Mouse (Mus musculus): ENCODE measurements around the gene Saal1. TPM values are rescaled to one million over a fixed set of nuclear protein-coding genes. Genes with fewer than 3 reads are reported as not detected.
"Not testable (repeated sequence)": the region's sequence is repeated elsewhere in the genome, so short reads cannot be mapped to it uniquely, and the experiment has no call there.

Saal1 gene
- polyA plus RNA-seq, 1 experiment from 2014 or later, result 9.5 TPM

GRCm38 (mm10) chr7:46665236-46665635 is 45.2 kb downstream of the Saal1 start:
- DNase-seq (ENCODE audit: low spot score), result peak; percentile 34
- 0 out of 2 replicates have a peak, but pooled peaks cover 3% of the 10 kb centered on the region for H3K27me3 ChIP-seq (replicated peaks; ENCODE audit: insufficient read depth, low read length)
- 30% methylated on average over 9 of the region's 9 CpGs for WGBS
- TF ChIP-seq CTCF (IDR thresholded peaks at IDR 0.05) (peak; percentile 73), EP300 (IDR thresholded peaks at IDR 0.05) (no peak)
- no peak for ATAC-seq
- no peaks in the 10 kb centered on the region for H3K9me3 ChIP-seq (ENCODE audit: low read length)
- H3K27ac ChIP-seq (ENCODE audit: low read length), result no peak overlapping the region
- no peak overlapping the region for H3K4me2 ChIP-seq (replicated peaks; ENCODE audit: low read depth, low read length)
- no peak overlapping the region for H3K4me3 ChIP-seq (ENCODE audit: low read depth, low read length)
- no peaks in the 10 kb centered on the region for H3K4me1 ChIP-seq (ENCODE audit: insufficient read depth, low read depth, low read length)
- H3K36me3 ChIP-seq (ENCODE audit: insufficient read depth, low read length), result no peaks in the 10 kb centered on the region
- H3K9ac ChIP-seq (replicated peaks; ENCODE audit: low read depth), result no peak overlapping the region

GRCm38 (mm10) chr7:46661591-46662090 is 48.8 kb downstream of the Saal1 start:
- Histone ChIP-seq H3K27ac (ENCODE audit: low read length) (no peak overlapping the region), H3K4me2 (replicated peaks; ENCODE audit: low read depth, low read length) (no peak overlapping the region), H3K36me3 (ENCODE audit: insufficient read depth, low read length) (no peaks in the 10 kb centered on the region), H3K9ac (replicated peaks; ENCODE audit: low read depth) (no peak overlapping the region), H3K9me3 (ENCODE audit: low read length) (no peaks in the 10 kb centered on the region), H3K4me3 (ENCODE audit: low read depth, low read length) (no peak overlapping the region), H3K4me1 (ENCODE audit: insufficient read depth, low read depth, low read length) (no peaks in the 10 kb centered on the region), H3K27me3 (replicated peaks; ENCODE audit: insufficient read depth, low read length) (0 out of 2 replicates have a peak, but pooled peaks cover 3% of the 10 kb centered on the region)
- ATAC-seq, result no peak
- DNase-seq (ENCODE audit: low spot score), result no peak
- TF ChIP-seq CTCF (IDR thresholded peaks at IDR 0.05) (no peak), EP300 (IDR thresholded peaks at IDR 0.05) (no peak)
- 50% methylated on average over 18 of the region's 18 CpGs for WGBS

- ATAC-seq (no peak), DNase-seq (ENCODE audit: low spot score) (no peak)
- H3K4me2 ChIP-seq (replicated peaks; ENCODE audit: low read depth, low read length), result no peak overlapping the region
- 44% methylated on average over 2 of the region's 2 CpGs for WGBS
- H3K4me1 ChIP-seq (ENCODE audit: insufficient read depth, low read depth, low read length), result no peaks in the 10 kb centered on the region
- TF ChIP-seq CTCF (IDR thresholded peaks at IDR 0.05) (no peak), EP300 (IDR thresholded peaks at IDR 0.05) (no peak)
- H3K27me3 ChIP-seq (replicated peaks; ENCODE audit: insufficient read depth, low read length), result no peaks in the 10 kb centered on the region
- H3K36me3 ChIP-seq (ENCODE audit: insufficient read depth, low read length), result no peaks in the 10 kb centered on the region
- no peaks in the 10 kb centered on the region for H3K9me3 ChIP-seq (ENCODE audit: low read length)
- H3K4me3 ChIP-seq (ENCODE audit: low read depth, low read length), result no peak overlapping the region
- H3K27ac ChIP-seq (ENCODE audit: low read length), result no peak overlapping the region
- H3K9ac ChIP-seq (replicated peaks; ENCODE audit: low read depth), result no peak overlapping the region
Observed at GRCm38 (mm10) chr7:46652279-46652678, 58.2 kb downstream of the Saal1 start.

GRCm38 (mm10) chr7:46650231-46650630 is 60.2 kb downstream of the Saal1 start:
- ATAC-seq; H3K27me3 ChIP-seq (replicated peaks; ENCODE audit: insufficient read depth, low read length); H3K36me3 ChIP-seq (ENCODE audit: insufficient read depth, low read length); H3K27ac ChIP-seq (ENCODE audit: low read length); H3K9me3 ChIP-seq (ENCODE audit: low read length); H3K4me1 ChIP-seq (ENCODE audit: insufficient read depth, low read depth, low read length); H3K4me2 ChIP-seq (replicated peaks; ENCODE audit: low read depth, low read length); DNase-seq (ENCODE audit: low spot score); H3K4me3 ChIP-seq (ENCODE audit: low read depth, low read length); H3K9ac ChIP-seq (replicated peaks; ENCODE audit: low read depth): not testable (repeated sequence)
- 30% methylated on average over 5 of the region's 5 CpGs for WGBS

GRCm38 (mm10) chr7:46648431-46649140 is 61.9 kb downstream of the Saal1 start:
- Histone ChIP-seq H3K36me3 (ENCODE audit: insufficient read depth, low read length) (no peaks in the 10 kb centered on the region), H3K4me3 (ENCODE audit: low read depth, low read length) (no peak overlapping the region), H3K4me2 (replicated peaks; ENCODE audit: low read depth, low read length) (no peak overlapping the region), H3K27ac (ENCODE audit: low read length) (no peak overlapping the region), H3K27me3 (replicated peaks; ENCODE audit: insufficient read depth, low read length) (no peaks in the 10 kb centered on the region), H3K9me3 (ENCODE audit: low read length) (no peaks in the 10 kb centered on the region), H3K9ac (replicated peaks; ENCODE audit: low read depth) (no peak overlapping the region), H3K4me1 (ENCODE audit: insufficient read depth, low read depth, low read length) (no peaks in the 10 kb centered on the region)
- no peak for DNase-seq (ENCODE audit: low spot score)
- TF ChIP-seq CTCF (IDR thresholded peaks at IDR 0.05) (no peak), EP300 (IDR thresholded peaks at IDR 0.05) (no peak)
- 64% methylated on average over 4 of the region's 4 CpGs for WGBS
- no peak for ATAC-seq

GRCm38 (mm10) chr7:46643172-46643571 is 67.3 kb downstream of the Saal1 start:
- TF ChIP-seq EP300 (IDR thresholded peaks at IDR 0.05) (no peak), CTCF (IDR thresholded peaks at IDR 0.05) (no peak; the same call in 1 of the 2 replicates)
- WGBS, result 79% methylated on average over 1 of the region's 1 CpGs
- no peak for DNase-seq (ENCODE audit: low spot score)

More at GRCm38 (mm10) chr7:46643172-46643571, 67.3 kb downstream of the Saal1 start:
- 0 out of 2 replicates have a peak, but pooled peaks cover 7% of the 10 kb centered on the region for H3K4me1 ChIP-seq (ENCODE audit: insufficient read depth, low read depth, low read length)
- H3K27ac ChIP-seq (ENCODE audit: low read length), result no peak overlapping the region
- H3K4me3 ChIP-seq (ENCODE audit: low read depth, low read length), result no peak overlapping the region
- no peaks in the 10 kb centered on the region for H3K36me3 ChIP-seq (ENCODE audit: insufficient read depth, low read length)
- no peaks in the 10 kb centered on the region for H3K27me3 ChIP-seq (replicated peaks; ENCODE audit: insufficient read depth, low read length)
- H3K4me2 ChIP-seq (replicated peaks; ENCODE audit: low read depth, low read length), result no peak overlapping the region
- no peak for ATAC-seq
- H3K9ac ChIP-seq (replicated peaks; ENCODE audit: low read depth), result no peak overlapping the region
- H3K9me3 ChIP-seq (ENCODE audit: low read length), result no peaks in the 10 kb centered on the region
